Mouse (Mus musculus): ENCODE measurements around the gene Ddc. TPM values are rescaled to one million over a fixed set of nuclear protein-coding genes. Genes with fewer than 3 reads are reported as not detected.

Ddc gene
- polyA plus RNA-seq (2015; fragmentation: Nextera tagmentation; extraction: Ambion mirVana) = 112 TPM in 2 replicates

- Histone ChIP-seq H3K27me3 (ENCODE audit: control insufficient read depth, insufficient read depth, low read length) (no peaks in the 10 kb centered on the region), H3K4me1 (ENCODE audit: control insufficient read depth, insufficient read depth, low read length) (peaks cover 22% of the 10 kb centered on the region), H3K9ac (ENCODE audit: low read length) (no peak within 1 kb of the TSS), H3K36me3 (ENCODE audit: control insufficient read depth, insufficient read depth) (no peaks in the 10 kb centered on the region), H3K4me2 (ENCODE audit: low read depth, low read length) (no peak within 1 kb of the TSS), H3K9me3 (replicated peaks; ENCODE audit: control insufficient read depth, low read length) (no peaks in the 10 kb centered on the region), H3K4me3 (ENCODE audit: low read length) (no peak within 1 kb of the TSS), H3K27ac (ENCODE audit: low read length) (no peak within 1 kb of the TSS)
- 0 out of 2 replicates have a peak, but pooled peaks have one; percentile 12 for ATAC-seq (replicated peaks; ENCODE audit: extremely low read depth, insufficient read depth, low FRiP score)
- 72% methylated on average over 12 of the region's 12 CpGs for WGBS
Measured at GRCm38 (mm10) chr11:11897645-11898357, at the start of gene Ddc. Gene Ddc, minus strand, starts transcription at chr11:11898144.

GRCm38 (mm10) chr11:11945766-11946165, 47.8 kb upstream of the Ddc start:
- Histone ChIP-seq H3K27me3 (ENCODE audit: control insufficient read depth, insufficient read depth, low read length) (no peaks in the 10 kb centered on the region), H3K9me3 (replicated peaks; ENCODE audit: control insufficient read depth, low read length) (no peaks in the 10 kb centered on the region), H3K4me3 (ENCODE audit: low read length) (no peak overlapping the region), H3K27ac (ENCODE audit: low read length) (no peak overlapping the region), H3K4me1 (ENCODE audit: control insufficient read depth, insufficient read depth, low read length) (peaks cover 38% of the 10 kb centered on the region), H3K36me3 (ENCODE audit: control insufficient read depth, insufficient read depth) (peaks cover 57% of the 10 kb centered on the region), H3K4me2 (ENCODE audit: low read depth, low read length) (no peak overlapping the region), H3K9ac (ENCODE audit: low read length) (no peak overlapping the region)
- 77% methylated on average over 4 of the region's 4 CpGs for WGBS
- ATAC-seq (replicated peaks; ENCODE audit: extremely low read depth, insufficient read depth, low FRiP score) = no peak

- Histone ChIP-seq H3K36me3 (ENCODE audit: control insufficient read depth, insufficient read depth) (peaks cover 58% of the 10 kb centered on the region), H3K27ac (ENCODE audit: low read length) (0 out of 2 replicates have a peak overlapping the region, but pooled peaks have one; percentile 26)
Measured at GRCm38 (mm10) chr11:11944814-11945213, 46.9 kb upstream of the Ddc start.

GRCm38 (mm10) chr11:11944082-11944349, 46.1 kb upstream of the Ddc start:
- Histone ChIP-seq H3K4me3 (ENCODE audit: low read length) (no peak overlapping the region), H3K27ac (ENCODE audit: low read length) (peak overlapping the region; percentile 30; the same call in 1 of the 2 replicates), H3K27me3 (ENCODE audit: control insufficient read depth, insufficient read depth, low read length) (no peaks in the 10 kb centered on the region), H3K9me3 (replicated peaks; ENCODE audit: control insufficient read depth, low read length) (no peaks in the 10 kb centered on the region), H3K36me3 (ENCODE audit: control insufficient read depth, insufficient read depth) (peaks cover 56% of the 10 kb centered on the region), H3K4me1 (ENCODE audit: control insufficient read depth, insufficient read depth, low read length) (peaks cover 35% of the 10 kb centered on the region), H3K9ac (ENCODE audit: low read length) (no peak overlapping the region), H3K4me2 (ENCODE audit: low read depth, low read length) (no peak overlapping the region)
- no peak for ATAC-seq (replicated peaks; ENCODE audit: extremely low read depth, insufficient read depth, low FRiP score)

More at GRCm38 (mm10) chr11:11944814-11945213, 46.9 kb upstream of the Ddc start:
- no peaks in the 10 kb centered on the region for H3K27me3 ChIP-seq (ENCODE audit: control insufficient read depth, insufficient read depth, low read length)
- no peak overlapping the region for H3K4me2 ChIP-seq (ENCODE audit: low read depth, low read length)
- no peak overlapping the region for H3K9ac ChIP-seq (ENCODE audit: low read length)
- no peak for ATAC-seq (replicated peaks; ENCODE audit: extremely low read depth, insufficient read depth, low FRiP score)
- H3K9me3 ChIP-seq (replicated peaks; ENCODE audit: control insufficient read depth, low read length) = no peaks in the 10 kb centered on the region
- no peak overlapping the region for H3K4me3 ChIP-seq (ENCODE audit: low read length)
- H3K4me1 ChIP-seq (ENCODE audit: control insufficient read depth, insufficient read depth, low read length) = peaks cover 37% of the 10 kb centered on the region
- 91% methylated on average over 4 of the region's 4 CpGs for WGBS

- Histone ChIP-seq H3K27ac (ENCODE audit: low read length) (peak overlapping the region; percentile 81), H3K27me3 (ENCODE audit: control insufficient read depth, insufficient read depth, low read length) (no peaks in the 10 kb centered on the region), H3K4me3 (ENCODE audit: low read length) (no peak overlapping the region), H3K9ac (ENCODE audit: low read length) (no peak overlapping the region), H3K4me2 (ENCODE audit: low read depth, low read length) (no peak overlapping the region), H3K36me3 (ENCODE audit: control insufficient read depth, insufficient read depth) (peaks cover 61% of the 10 kb centered on the region), H3K4me1 (ENCODE audit: control insufficient read depth, insufficient read depth, low read length) (peaks cover 31% of the 10 kb centered on the region), H3K9me3 (replicated peaks; ENCODE audit: control insufficient read depth, low read length) (no peaks in the 10 kb centered on the region)
- WGBS = 81% methylated on average over 13 of the region's 13 CpGs
- no peak for ATAC-seq (replicated peaks; ENCODE audit: extremely low read depth, insufficient read depth, low FRiP score)
Measured at GRCm38 (mm10) chr11:11943240-11944081, 45.5 kb upstream of the Ddc start.

GRCm38 (mm10) chr11:11942320-11943217, 44.6 kb upstream of the Ddc start:
- Histone ChIP-seq H3K27ac (ENCODE audit: low read length) (peak overlapping the region; percentile 81), H3K27me3 (ENCODE audit: control insufficient read depth, insufficient read depth, low read length) (no peaks in the 10 kb centered on the region), H3K9ac (ENCODE audit: low read length) (0 out of 2 replicates have a peak overlapping the region, but pooled peaks have one; percentile 11), H3K36me3 (ENCODE audit: control insufficient read depth, insufficient read depth) (peaks cover 69% of the 10 kb centered on the region), H3K9me3 (replicated peaks; ENCODE audit: control insufficient read depth, low read length) (no peaks in the 10 kb centered on the region), H3K4me2 (ENCODE audit: low read depth, low read length) (no peak overlapping the region), H3K4me1 (ENCODE audit: control insufficient read depth, insufficient read depth, low read length) (peaks cover 24% of the 10 kb centered on the region), H3K4me3 (ENCODE audit: low read length) (no peak overlapping the region)
- ATAC-seq (replicated peaks; ENCODE audit: extremely low read depth, insufficient read depth, low FRiP score) = no peak
- WGBS = 58% methylated on average over 6 of the region's 6 CpGs

GRCm38 (mm10) chr11:11940833-11941681, 43.1 kb upstream of the Ddc start:
- no peaks in the 10 kb centered on the region for H3K27me3 ChIP-seq (ENCODE audit: control insufficient read depth, insufficient read depth, low read length)
- 82% methylated on average over 5 of the region's 5 CpGs for WGBS
- peaks cover 29% of the 10 kb centered on the region for H3K4me1 ChIP-seq (ENCODE audit: control insufficient read depth, insufficient read depth, low read length)
- H3K27ac ChIP-seq (ENCODE audit: low read length) = peak overlapping the region; percentile 36
- peaks cover 76% of the 10 kb centered on the region for H3K36me3 ChIP-seq (ENCODE audit: control insufficient read depth, insufficient read depth)
- no peaks in the 10 kb centered on the region for H3K9me3 ChIP-seq (replicated peaks; ENCODE audit: control insufficient read depth, low read length)
- no peak overlapping the region for H3K9ac ChIP-seq (ENCODE audit: low read length)
- no peak overlapping the region for H3K4me3 ChIP-seq (ENCODE audit: low read length)
- no peak for ATAC-seq (replicated peaks; ENCODE audit: extremely low read depth, insufficient read depth, low FRiP score)
- no peak overlapping the region for H3K4me2 ChIP-seq (ENCODE audit: low read depth, low read length)

GRCm38 (mm10) chr11:11939611-11940010, 41.7 kb upstream of the Ddc start:
- peaks cover 29% of the 10 kb centered on the region for H3K4me1 ChIP-seq (ENCODE audit: control insufficient read depth, insufficient read depth, low read length)

More at GRCm38 (mm10) chr11:11939611-11940010, 41.7 kb upstream of the Ddc start:
- H3K27me3 ChIP-seq (ENCODE audit: control insufficient read depth, insufficient read depth, low read length) = no peaks in the 10 kb centered on the region
- peaks cover 76% of the 10 kb centered on the region for H3K36me3 ChIP-seq (ENCODE audit: control insufficient read depth, insufficient read depth)
- no peak overlapping the region for H3K9ac ChIP-seq (ENCODE audit: low read length)
- no peak overlapping the region for H3K4me3 ChIP-seq (ENCODE audit: low read length)
- 29% methylated on average over 3 of the region's 3 CpGs for WGBS
- H3K4me2 ChIP-seq (ENCODE audit: low read depth, low read length) = no peak overlapping the region
- no peaks in the 10 kb centered on the region for H3K9me3 ChIP-seq (replicated peaks; ENCODE audit: control insufficient read depth, low read length)
- H3K27ac ChIP-seq (ENCODE audit: low read length) = peak overlapping the region; percentile 74
- peak; percentile 65 for ATAC-seq (replicated peaks; ENCODE audit: extremely low read depth, insufficient read depth, low FRiP score)

Measured in heart, embryonic 16.5 days (tissue).